Mouse (Mus musculus) cerebellum, adult 2 months (tissue): ENCODE data around the gene Rtn4r.

Experiments used
- CTCF ChIP-seq: fragments of 200-500 bp; IDR thresholded peaks from 2 replicates; pipeline ENCODE4 v1.5.1; 2011; ENCODE audit warnings: low read depth, mild to moderate bottlenecking, control low read depth, low read length, moderate library complexity, borderline replicate concordance; ENCODE audit not compliant: insufficient read depth
- POLR2A ChIP-seq: fragments of 200-500 bp; IDR thresholded peaks from 2 replicates; pipeline ENCODE4 v1.6.1; 2011; ENCODE audit warnings: low read length, control low read depth, borderline replicate concordance; ENCODE audit not compliant: insufficient read depth

GRCm38 (mm10) chr16:18087101-18087500, 40.3 kb upstream of the Rtn4r start:
- TF ChIP-seq CTCF (no peak), POLR2A (no peak)
